Mouse (Mus musculus) embryonic fibroblast, embryonic 13.5 days (primary cell): ENCODE data around the gene Rnf227.

Experiments used
- CTCF ChIP-seq: IDR thresholded peaks from 2 replicates; pipeline ENCODE4 v1.5.1; 2011; ENCODE audit warnings: mild to moderate bottlenecking, control low read depth, low read length, moderate library complexity, borderline replicate concordance; ENCODE audit not compliant: insufficient read depth
- POLR2A ChIP-seq: IDR thresholded peaks from 2 replicates; pipeline ENCODE4 v1.6.1; 2011; ENCODE audit warnings: low read depth, mild to moderate bottlenecking, control low read depth, low read length, moderate library complexity

DNA sequence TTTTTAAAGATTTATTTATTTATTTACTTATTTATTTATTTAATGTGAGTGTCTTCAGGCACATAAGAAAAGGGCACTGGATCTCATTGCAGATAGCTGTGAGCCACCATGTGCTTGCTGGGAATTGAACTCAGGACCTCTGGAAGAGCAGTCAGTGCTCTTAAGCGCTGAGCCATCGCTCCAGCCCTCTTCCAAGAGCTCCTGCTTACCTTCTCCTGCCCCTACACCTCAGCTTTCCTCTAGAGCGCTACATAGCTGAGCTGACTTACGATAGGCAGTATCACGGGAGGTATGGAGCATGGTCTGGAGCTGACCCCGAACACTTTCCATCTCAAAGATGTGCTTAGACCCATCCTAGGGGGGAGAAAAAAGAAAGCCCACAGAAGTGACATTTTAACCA is 18.7 kb upstream of the Rnf227 start:
- TF ChIP-seq POLR2A: no peak
- TF ChIP-seq CTCF: no peak
